Mouse (Mus musculus) megakaryocyte-erythroid progenitor cell, adult 5-6 weeks (primary cell): Measurements from ENCODE around the gene Mpeg1. TPM values are rescaled to one million over a fixed set of nuclear protein-coding genes. Genes with fewer than 3 reads are reported as not detected.

Experiments used
- ATAC-seq: replicated peaks from 2 replicates; pipeline ENCODE4 v1.8.0; 2016; ENCODE audit warnings: mild to moderate bottlenecking, inconsistent platforms; ENCODE audit not compliant: severe bottlenecking, poor library complexity, low FRiP score, low TSS enrichment
- total RNA-seq, 2 experiments: library from RNA; stranded (forward) in 1 of 2; stranded (reverse) in 1 of 2; fragments of 200-1000, 215-1000 nt in 1 of 2; fragments of >200 nt in 1 of 2; fragmentation: Nextera tagmentation in 1 of 2; gene quantifications; 2 replicates each; pipeline ENCODE4 v1.2.3; 2014 to 2017

Gene Mpeg1
- total RNA-seq (2014; fragmentation: Nextera tagmentation), result 1.4 and 2.4 TPM in 2 replicates
- total RNA-seq (2017), result 2.6 and 5.4 TPM in 2 replicates

GRCm38 (mm10) chr19:12460282-12461249 is at the start of gene Mpeg1:
TSS of gene Mpeg1 (plus strand) at chr19:12460779.
- ATAC-seq, result no peak

GRCm38 (mm10) chr19:12413737-12414136 is 46.8 kb upstream of the Mpeg1 start:
- ATAC-seq, result no peak

- ATAC-seq, result no peak
These were observed 43.2 kb upstream of the Mpeg1 start, which contains the start of gene Olfr1441 for GRCm38 (mm10) chr19:12417361-12417760. TSS of gene Olfr1441 (plus strand) at chr19:12417433.

GRCm38 (mm10) chr19:12418312-12418711 is 42.3 kb upstream of the Mpeg1 start:
- ATAC-seq, result no peak

- ATAC-seq, result no peak
These were observed 40.0 kb upstream of the Mpeg1 start for GRCm38 (mm10) chr19:12420555-12420954.

GRCm38 (mm10) chr19:12421680-12422079 is 38.9 kb upstream of the Mpeg1 start:
- no peak for ATAC-seq

- ATAC-seq, result no peak
These were observed 33.5 kb upstream of the Mpeg1 start for GRCm38 (mm10) chr19:12427101-12427500.

- no peak for ATAC-seq
These were observed 33.0 kb upstream of the Mpeg1 start, which contains the start of gene Pfpl for GRCm38 (mm10) chr19:12427605-12428004. TSS of gene Pfpl (plus strand) at chr19:12427905.

GRCm38 (mm10) chr19:12433033-12433432 is 27.5 kb upstream of the Mpeg1 start:
- ATAC-seq, result 0 out of 2 replicates have a peak, but pooled peaks have one; percentile 44

GRCm38 (mm10) chr19:12435011-12435416 is 25.6 kb upstream of the Mpeg1 start:
- ATAC-seq, result no peak

GRCm38 (mm10) chr19:12435750-12436524 is 24.6 kb upstream of the Mpeg1 start:
- no peak for ATAC-seq

- ATAC-seq, result no peak
These were observed 21.0 kb upstream of the Mpeg1 start for GRCm38 (mm10) chr19:12439581-12439980.

- ATAC-seq, result no peak
These were observed 20.4 kb upstream of the Mpeg1 start for GRCm38 (mm10) chr19:12440103-12440725.

GRCm38 (mm10) chr19:12442560-12442959 is 18.0 kb upstream of the Mpeg1 start:
- ATAC-seq, result no peak

- ATAC-seq, result no peak
These were observed 15.6 kb upstream of the Mpeg1 start for GRCm38 (mm10) chr19:12445014-12445413.

- 0 out of 2 replicates have a peak, but pooled peaks have one; percentile 22 for ATAC-seq
These were observed 3.0 kb upstream of the Mpeg1 start for GRCm38 (mm10) chr19:12457401-12458066.

- no peak for ATAC-seq
These were observed 1.1 kb upstream of the Mpeg1 start for GRCm38 (mm10) chr19:12459516-12459915.

- no peak for ATAC-seq
These were observed 2.5 kb downstream of the Mpeg1 start for GRCm38 (mm10) chr19:12462851-12463721.
